Mouse (Mus musculus): Measurements from ENCODE around the gene Svs5. TPM values are rescaled to one million over a fixed set of nuclear protein-coding genes. Genes with fewer than 3 reads are reported as not detected.

Gene Svs5
- total RNA-seq, 1 experiment from 2014 or later = 0.70 TPM

- no peak for DNase-seq
Observed at GRCm38 (mm10) chr2:164381726-164382125, 49.2 kb downstream of the Svs5 start.

- peak; percentile 21 for DNase-seq
Observed at GRCm38 (mm10) chr2:164382971-164383370, 50.4 kb downstream of the Svs5 start.

Small RNA genes lying within 50 kb of the gene (microRNA-seq; reads per million reads assigned to microRNA genes)
- 0 reads per million in 2 experiments for gene Mir7678

Other genes starting within 250 kb of the Svs5 start
- not detected in 2 replicates for gene Kcns1, start 161.6 kb upstream of the Svs5 start, total RNA-seq (2021)
- not detected in 2 replicates for gene Wfdc5, start 150.0 kb upstream of the Svs5 start, total RNA-seq (2021)
- 1.1 TPM in 1 of 2 replicates, not detected in the other for gene Wfdc12, start 142.1 kb upstream of the Svs5 start, total RNA-seq (2021)
- not detected in 2 replicates for gene Wfdc15a, start 132.6 kb upstream of the Svs5 start, total RNA-seq (2021)
- gene Wfdc15b, start 111.1 kb upstream of the Svs5 start, total RNA-seq (2021) = not detected in 2 replicates
- gene Svs2, start 94.3 kb upstream of the Svs5 start, total RNA-seq (2021) = not detected in 2 replicates
- gene Svs3b, start 76.1 kb upstream of the Svs5 start, total RNA-seq (2021) = not detected in 2 replicates
- not detected in 2 replicates for gene Svs4, start 54.3 kb upstream of the Svs5 start, total RNA-seq (2021)
- not detected in 2 replicates for gene Svs3a, start 43.5 kb upstream of the Svs5 start, total RNA-seq (2021)
- not detected in 2 replicates for gene Svs6, start 16.0 kb upstream of the Svs5 start, total RNA-seq (2021)
- gene Slpi, start 56.4 kb downstream of the Svs5 start, total RNA-seq (2021) = 9.2 and 9.3 TPM in 2 replicates
- not detected in 2 replicates for gene Rbpjl, start 70.4 kb downstream of the Svs5 start, total RNA-seq (2021)
- gene Matn4, start 72.4 kb downstream of the Svs5 start, total RNA-seq (2021) = 1.7 and 2.3 TPM in 2 replicates
- 153 and 208 TPM in 2 replicates for gene Sdc4, start 111.1 kb downstream of the Svs5 start, total RNA-seq (2021)
- gene Sys1, start 124.2 kb downstream of the Svs5 start, total RNA-seq (2021) = 31.2 and 34.2 TPM in 2 replicates
- gene Gm20458, start 128.2 kb downstream of the Svs5 start, total RNA-seq (2021) = 0.82 and 5.9 TPM in 2 replicates
- gene Trp53tg5, start 141.0 kb downstream of the Svs5 start, total RNA-seq (2021) = not detected in 2 replicates
- gene Dbndd2, start 153.4 kb downstream of the Svs5 start, total RNA-seq (2021) = 10.0 and 13.8 TPM in 2 replicates
- gene Pigt, start 164.8 kb downstream of the Svs5 start, total RNA-seq (2021) = 85.2 and 89.0 TPM in 2 replicates
- gene Wfdc2, start 229.7 kb downstream of the Svs5 start, total RNA-seq (2021) = 2.1 TPM in 1 of 2 replicates, not detected in the other
- gene Spint3, start 240.7 kb downstream of the Svs5 start, total RNA-seq (2021) = not detected in 2 replicates

Measured in adrenal gland, postnatal 14 days (tissue).